Mouse (Mus musculus): Measurements from ENCODE around the gene Itpripl2. TPM values are rescaled to one million over a fixed set of nuclear protein-coding genes. Genes with fewer than 3 reads are reported as not detected.

The Itpripl2 gene
- 1 to 10 TPM; 1.6 TPM for polyA plus RNA-seq (2017; shearing (Covaris generic))

DNA sequence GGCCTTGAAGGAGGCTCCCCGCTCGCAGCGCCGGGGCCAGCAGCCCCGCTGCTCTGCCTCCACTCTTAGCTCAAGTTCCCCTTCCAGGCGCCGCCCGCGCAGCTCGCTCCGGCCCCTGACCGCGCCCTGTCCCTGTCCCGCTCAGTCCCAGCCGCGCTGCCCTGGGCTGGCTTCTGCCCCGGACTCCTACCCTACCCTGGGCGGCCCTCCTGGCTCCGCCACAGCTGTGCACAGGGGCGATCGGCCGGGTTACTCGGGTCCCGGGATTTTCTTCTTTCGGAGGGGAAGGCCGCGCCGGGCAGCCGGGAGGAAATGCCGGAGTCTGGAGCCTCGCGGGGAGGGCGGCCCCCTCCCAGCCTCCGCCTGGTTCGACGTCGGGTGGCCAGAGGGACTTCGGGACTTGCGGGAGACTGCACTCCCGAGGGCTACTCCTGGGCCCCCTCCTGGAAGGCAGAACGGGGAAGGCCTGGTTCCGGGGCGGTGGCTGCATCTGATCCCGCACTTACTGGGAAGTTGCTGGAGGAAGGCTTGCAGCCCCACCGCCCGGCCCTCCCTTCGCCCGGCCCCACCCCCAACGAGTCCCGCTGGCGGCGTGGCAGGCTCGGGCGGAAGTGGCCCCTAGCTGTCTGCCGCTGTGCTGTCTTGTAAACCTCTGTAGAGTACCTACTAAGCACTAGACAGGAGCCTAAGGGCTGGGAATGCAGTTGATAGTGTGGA lies at the start of gene Itpripl2:
Gene Itpripl2, minus strand, starts transcription at position 545 of the 717 bp plus-strand sequence.

DNA sequence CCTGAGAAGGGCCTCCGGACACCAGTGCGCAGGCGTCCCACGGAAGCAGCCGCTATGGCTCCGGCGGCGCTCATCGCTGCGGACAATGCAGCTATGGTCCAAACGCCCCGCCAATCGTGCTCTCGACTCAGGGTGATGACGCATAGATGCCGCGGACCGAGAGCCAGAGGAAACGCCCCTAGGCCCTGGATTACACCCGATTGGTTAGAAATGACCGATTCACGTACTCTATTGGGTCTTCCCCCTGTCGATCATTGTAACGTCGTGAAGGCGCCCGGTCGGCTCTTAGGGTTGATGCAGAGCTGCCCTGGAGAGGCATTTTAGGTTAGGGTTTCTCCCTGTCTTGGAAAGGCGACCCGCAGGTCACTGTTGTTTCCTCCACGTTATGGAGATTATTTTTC lies 41.4 kb upstream of the Itpripl2 start, which contains the start of gene Coq7:
Gene Coq7, minus strand, starts transcription at position 179 of the 401 bp plus-strand sequence.

DNA sequence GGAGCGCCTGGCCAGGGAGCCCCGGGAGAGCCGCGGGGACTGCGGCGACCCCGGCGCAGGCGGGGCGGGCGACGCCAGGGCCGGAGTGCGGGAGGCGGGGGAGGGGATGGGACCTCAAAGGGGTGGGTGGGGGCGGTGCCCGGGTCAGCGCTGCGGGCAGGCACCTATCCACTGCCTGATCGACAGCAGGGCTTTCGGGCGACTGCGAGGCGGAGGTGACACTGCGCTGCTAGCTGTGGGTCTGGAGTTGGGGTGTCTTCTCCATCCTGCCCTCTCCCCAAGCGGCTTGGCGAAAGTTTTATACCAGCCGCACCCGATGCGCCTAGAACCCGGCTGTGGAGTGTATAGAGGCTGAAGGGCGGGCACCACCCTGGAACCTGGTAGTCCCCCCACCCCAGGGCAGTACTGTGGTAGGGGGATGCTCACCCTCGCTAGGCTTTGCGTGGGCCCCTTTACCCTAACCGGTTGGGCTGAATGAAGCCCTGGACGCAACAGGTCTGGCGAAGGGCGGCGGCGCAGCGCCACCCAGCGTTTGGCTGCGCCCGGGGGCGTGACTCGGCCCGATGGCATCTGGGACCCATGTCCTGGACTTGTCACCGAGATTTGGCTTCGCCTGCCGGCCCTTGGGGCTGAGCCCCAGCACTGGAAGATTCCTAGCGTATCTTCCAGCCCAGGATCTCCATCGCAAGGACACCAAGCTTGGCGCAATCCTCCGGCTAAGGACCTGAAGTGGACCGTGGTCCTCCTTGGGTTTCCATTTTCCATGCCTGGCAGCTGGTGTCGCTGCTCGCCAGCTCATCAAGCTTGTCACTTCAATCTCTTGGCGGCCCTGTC lies 43.4 kb downstream of the Itpripl2 start, which contains the start of gene Syt17:
Gene Syt17, minus strand, starts transcription at position 89 of the 834 bp plus-strand sequence.

Other genes with a start within 250 kb of the Itpripl2 start
- gene Smg1, start 248.3 kb downstream of the Itpripl2 start, polyA plus RNA-seq (2017; shearing (Covaris generic)) = 10 to 100 TPM; 31.7 to 35.8 TPM
- gene Syt17, start 43.8 kb downstream of the Itpripl2 start, polyA plus RNA-seq (2017; shearing (Covaris generic)) = under 1 TPM; 0.25 to 0.43 TPM
- 10 to 100 TPM; 13.9 to 21.7 TPM for gene Coq7, start 41.4 kb upstream of the Itpripl2 start, polyA plus RNA-seq (2017; shearing (Covaris generic))
- gene Tmc7, start 92.8 kb upstream of the Itpripl2 start, polyA plus RNA-seq (2017; shearing (Covaris generic)) = under 1 TPM in 1 of 2 experiments, not detected in 1; 0.14 TPM
- under 1 TPM in 1 of 2 experiments, not detected in 1; 0.25 TPM for gene Tmc5, start 105.3 kb upstream of the Itpripl2 start, polyA plus RNA-seq (2017; shearing (Covaris generic))
- gene Gde1, start 213.8 kb upstream of the Itpripl2 start, polyA plus RNA-seq (2017; shearing (Covaris generic)) = 10 to 100 TPM; 52.7 to 52.9 TPM
- 1 to 10 TPM; 4.3 to 7.3 TPM for gene Ccp110, start 220.6 kb upstream of the Itpripl2 start, polyA plus RNA-seq (2017; shearing (Covaris generic))
- 100 to 1,000 TPM in 1 of 2 experiments, 10 to 100 TPM in 1; 61.4 to 101 TPM for gene Vps35l, start 248.3 kb upstream of the Itpripl2 start, polyA plus RNA-seq (2017; shearing (Covaris generic))

Measured in activated CD4-positive, CD25-positive, alpha-beta regulatory T cell (primary cell).